Mouse (Mus musculus) induced T-regulatory cell, adult 2 months (primary cell): ENCODE measurements around the gene Timp2.

ENCODE experiments used
- DNase-seq: peaks from one replicate; pipeline ENCODE4 v3.0.0-alpha.2; 2012; ENCODE audit warnings: low read depth

Timp2 gene

GRCm38 (mm10) chr11:118289999-118290889 is 65.3 kb downstream of the Timp2 start, which contains the start of gene Usp36:
Gene Usp36 (minus strand): TSS chr11:118290244.
- peak; percentile 100 for DNase-seq

DNA sequence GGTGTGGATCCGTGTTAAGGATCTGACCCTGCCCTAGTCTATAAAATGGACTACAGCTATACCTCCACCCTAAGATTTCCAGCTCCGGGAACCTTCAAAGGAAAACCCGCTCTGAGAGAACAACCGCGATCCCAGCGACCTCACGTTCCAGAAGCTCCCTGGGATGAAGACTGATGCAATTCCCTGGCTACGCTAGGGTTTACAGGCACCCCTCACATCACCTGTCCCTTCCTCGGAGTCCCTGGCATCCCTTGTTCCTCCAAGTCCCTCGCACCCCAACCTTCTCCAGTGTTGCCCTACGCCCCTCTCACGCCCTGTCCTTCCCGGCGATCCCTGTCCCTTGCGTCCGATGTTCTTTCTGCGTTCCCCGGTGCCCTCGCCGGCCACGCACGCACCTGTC is 66.0 kb downstream of the Timp2 start:
- DNase-seq: no peak

DNA sequence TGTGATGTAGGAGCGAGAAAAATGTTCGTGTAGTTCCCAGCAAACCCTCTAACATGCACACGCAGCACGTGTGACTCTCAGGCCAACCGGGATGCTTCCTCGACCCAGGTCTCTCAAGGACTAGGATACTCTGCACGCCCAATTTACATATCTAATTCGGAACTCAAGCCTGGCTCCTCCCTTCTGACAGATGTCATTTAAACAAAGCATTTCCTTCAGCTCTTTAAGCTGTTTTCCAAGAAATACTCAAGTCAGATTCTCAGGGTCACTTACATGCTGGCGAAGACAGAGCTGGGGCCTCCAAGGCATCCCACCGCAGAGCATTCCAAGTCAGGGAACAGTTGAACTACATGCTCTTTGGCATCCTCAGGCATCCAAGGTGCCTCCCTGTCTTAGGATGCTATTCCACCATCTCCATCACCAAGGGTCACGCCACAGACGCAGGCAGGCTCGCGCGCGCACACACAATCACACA is 66.5 kb downstream of the Timp2 start:
- peak; percentile 75 for DNase-seq

DNA sequence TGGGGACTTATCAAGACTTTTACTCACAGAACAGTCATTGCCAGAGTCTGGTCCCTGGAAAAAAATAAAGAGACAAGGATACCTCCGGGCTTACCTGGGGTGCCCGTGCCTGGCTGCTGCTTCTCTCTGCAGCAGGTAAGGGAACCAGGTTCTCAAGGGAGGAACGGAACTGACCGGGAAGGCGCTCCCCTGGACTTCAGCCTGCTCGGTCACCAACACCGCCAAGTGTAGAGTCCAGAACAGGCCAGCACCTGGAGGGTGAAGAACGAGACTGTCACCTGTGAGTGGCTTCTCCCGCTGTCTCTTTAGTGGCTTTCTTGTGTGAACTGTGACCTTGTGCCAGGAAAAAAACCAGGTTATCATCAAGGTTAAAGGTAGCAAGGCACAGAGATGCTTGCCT is 68.0 kb downstream of the Timp2 start:
- DNase-seq: no peak

DNA sequence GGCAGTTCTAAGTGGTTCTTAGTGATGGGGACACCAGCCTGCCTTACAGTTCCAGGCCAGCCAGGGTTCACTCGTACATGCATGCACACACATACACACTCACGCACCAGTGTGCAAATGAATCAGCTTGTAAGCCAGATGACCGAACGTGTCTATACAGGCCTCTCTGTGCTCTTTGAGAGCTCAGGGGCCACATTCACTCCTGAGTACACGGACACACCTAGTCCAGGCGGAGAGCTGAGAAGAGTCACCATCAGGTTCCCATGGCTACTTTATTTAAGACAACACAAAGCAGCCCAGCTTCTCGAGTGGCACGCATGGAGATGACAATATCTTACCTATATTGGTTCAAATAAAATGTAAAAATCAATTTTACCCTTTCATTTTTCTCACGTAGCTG is 69.1 kb downstream of the Timp2 start:
- DNase-seq: no peak

- DNase-seq: no peak
Measured at GRCm38 (mm10) chr11:118285791-118286190, 69.7 kb downstream of the Timp2 start.

DNA sequence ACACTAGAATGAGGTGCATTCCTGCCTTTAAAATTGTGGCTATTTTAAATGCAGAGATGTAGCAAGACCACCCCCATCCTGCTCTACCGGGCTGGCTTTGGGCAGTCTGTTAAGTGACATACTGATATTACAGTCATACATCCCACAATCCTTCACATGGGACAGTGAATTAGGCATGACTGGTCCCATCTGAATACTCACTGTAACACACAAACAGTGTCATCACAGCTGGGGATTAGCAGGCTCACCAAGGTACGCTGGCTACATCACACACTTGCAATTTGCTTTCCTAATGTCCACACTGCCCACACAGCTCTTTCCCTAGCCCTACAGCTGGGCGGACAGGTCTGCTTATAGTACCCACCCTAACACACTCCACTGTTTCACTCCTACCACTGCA is 75.3 kb downstream of the Timp2 start:
- DNase-seq: no peak

DNA sequence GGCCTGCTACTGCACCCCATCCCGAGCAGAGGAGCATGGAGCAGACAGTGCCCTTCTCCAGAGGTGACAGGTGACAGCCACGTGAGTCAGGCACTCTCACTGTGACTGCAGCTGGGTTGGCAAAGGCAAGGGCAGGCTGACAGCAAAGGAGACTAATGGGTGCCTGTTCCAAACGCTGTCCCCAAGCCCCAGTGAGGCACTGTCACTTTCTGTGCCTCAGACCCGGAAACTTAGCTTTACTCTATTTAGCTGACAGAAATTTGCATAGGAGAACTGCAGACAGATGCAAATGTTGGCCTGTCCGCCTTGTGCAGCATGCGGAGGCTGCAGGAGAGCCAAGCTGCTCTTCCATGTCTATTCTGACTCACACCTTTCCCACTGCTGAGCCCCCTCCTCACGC is 79.2 kb downstream of the Timp2 start:
- DNase-seq: no peak

DNA sequence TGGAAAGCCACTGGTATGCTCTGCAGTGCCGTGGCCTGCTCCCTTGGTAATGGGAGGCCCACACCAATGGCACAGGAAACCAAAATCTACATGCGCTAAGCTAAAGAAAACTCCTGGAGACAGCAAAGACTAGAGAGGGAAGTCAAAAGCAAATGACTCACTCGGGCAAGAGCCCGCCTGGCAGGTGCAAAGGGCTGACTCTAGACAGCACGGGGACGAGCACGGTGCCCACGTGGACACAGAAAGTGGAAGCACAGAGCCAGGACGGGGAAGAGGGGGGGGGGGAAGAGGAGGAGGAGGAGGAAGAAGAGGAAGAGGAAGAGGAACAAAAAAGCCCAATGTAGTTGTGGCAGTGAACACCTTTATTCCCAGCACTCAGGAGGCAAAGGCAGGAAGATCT is 80.4 kb downstream of the Timp2 start:
- no peak for DNase-seq

DNA sequence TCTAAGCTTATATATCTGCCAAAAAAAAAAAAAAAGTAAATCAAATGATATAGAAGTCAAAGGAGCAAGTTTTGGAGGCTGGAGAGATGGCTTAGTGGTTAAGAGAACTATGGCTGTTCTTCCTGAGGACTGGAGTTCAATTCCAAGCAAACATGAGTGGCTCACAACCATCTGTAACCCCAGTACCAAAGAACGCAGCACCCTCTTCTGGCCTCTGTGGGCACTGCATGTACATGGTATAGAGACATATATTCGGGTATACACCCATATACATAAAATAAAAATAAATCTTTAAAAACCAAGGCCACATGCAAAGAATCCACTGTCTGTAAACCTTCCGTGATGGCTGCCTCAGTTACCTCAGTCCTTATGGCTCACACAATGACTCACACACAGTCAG is 85.7 kb downstream of the Timp2 start:
- DNase-seq: peak; percentile 69

GRCm38 (mm10) chr11:118266666-118267046 is 88.9 kb downstream of the Timp2 start:
- peak; percentile 65 for DNase-seq

DNA sequence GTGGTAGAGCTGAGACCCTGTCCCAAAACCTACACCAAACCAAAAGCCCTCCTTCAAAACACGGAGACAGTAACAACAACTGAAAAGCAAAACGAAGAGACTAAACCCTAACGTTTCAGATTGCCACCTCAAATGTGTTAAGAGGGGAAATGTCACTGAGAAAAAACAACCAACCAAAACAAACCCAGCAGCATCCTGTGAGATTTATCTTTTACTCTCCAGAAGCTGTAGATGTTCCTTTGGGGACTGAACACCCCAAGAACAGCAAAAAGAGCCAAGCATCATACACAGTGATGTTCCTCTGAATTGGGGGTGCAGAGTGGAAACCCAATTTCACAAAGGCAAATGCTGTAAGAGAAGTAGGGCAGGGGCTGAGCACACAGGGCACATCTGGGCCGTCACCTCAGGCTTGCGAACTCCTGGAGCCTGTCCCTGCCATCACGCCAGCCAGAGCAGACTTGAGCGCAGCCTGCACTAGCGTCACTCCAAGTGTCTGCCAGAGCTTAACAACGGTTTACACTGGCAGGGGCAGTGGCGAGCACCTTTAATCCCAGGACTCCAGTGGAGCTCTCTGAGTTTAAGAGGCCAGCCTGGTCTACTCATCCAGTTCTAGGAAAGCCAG is 89.4 kb downstream of the Timp2 start:
- peak; percentile 63 for DNase-seq

- DNase-seq: peak; percentile 56
Measured at GRCm38 (mm10) chr11:118265621-118266020, 89.9 kb downstream of the Timp2 start.

- no peak for DNase-seq
Measured at GRCm38 (mm10) chr11:118263146-118263545, 92.4 kb downstream of the Timp2 start.

- peak; percentile 73 for DNase-seq
Measured at GRCm38 (mm10) chr11:118260081-118260480, 95.5 kb downstream of the Timp2 start.

GRCm38 (mm10) chr11:118259580-118259979 is 96.0 kb downstream of the Timp2 start:
- no peak for DNase-seq

- DNase-seq: no peak
Measured at GRCm38 (mm10) chr11:118256371-118256770, 99.2 kb downstream of the Timp2 start.

DNA sequence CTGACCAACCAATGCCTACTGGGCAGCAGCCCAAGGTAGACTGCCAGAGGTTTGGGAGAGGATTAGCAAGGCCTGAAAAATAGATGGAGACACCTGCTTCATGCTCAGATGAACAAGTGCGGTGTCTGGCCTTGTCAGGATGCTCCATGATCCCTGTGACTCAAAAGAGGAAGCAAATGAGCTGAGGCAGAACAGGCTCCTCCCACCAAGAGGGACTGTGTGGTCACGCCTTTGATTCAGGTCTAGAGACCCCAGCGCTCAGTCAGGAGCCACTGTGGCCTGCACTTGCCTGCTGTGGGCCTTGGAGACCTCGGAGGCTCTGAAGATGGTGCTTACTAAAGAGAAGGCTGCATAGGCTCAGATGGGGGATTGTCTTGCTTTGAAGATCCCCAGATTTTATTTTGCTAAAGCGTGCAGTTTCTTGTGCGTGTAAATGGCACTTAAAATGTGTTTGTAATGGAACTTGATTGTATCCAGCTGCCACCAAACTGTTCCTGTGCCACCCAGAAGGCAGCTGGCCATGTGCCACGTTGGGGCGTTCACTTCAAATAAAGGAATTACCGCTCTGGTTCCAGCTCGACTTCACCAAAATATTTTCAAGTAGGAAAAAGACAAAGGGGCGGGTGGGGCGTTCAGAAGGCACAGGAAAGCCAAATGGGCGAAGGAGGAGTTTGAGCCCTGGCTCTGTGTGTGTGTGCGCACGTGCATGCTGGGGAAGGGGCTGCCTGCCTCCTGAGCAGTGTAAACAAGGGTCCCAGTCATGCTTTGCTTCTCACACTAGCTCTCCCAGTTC is 101.2 kb downstream of the Timp2 start:
- no peak for DNase-seq

DNA sequence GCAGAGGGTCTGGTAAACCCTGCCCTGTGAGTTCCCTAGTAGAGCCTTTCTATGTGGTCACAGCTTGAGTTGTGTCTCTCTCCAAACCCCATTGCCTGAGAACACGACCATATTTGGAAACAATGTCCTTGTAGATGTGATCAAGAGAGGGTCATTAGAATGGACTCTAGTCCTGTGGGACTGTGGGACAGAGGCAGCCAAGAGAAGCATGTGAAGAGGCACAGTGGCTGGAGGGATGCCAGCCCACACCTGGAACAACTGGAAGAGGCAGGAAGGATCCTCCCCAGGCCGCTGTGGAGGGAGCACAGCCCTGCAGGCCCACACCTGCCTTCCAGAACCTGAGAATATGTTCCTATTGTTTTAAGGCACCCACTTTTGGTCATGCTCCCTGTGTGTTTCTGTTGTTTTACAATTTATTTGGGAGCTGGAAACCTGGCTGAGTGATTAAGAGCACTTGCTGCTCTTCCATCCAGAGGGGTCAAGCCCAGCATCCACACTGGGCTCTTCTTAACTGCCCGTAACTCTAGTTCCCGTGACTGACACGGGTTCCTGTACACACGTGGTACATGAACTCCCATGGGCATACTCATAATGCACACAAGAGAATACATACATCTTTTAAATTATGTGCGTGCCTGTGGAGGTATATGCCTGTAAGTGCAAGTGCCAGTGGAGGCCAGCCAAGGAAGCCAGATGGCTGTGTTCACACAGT is 101.9 kb downstream of the Timp2 start:
- no peak for DNase-seq
